Mouse (Mus musculus) heart, adult 8-10 months (tissue): ENCODE data around the gene Wdr95. TPM values are rescaled to one million over a fixed set of nuclear protein-coding genes. Genes with fewer than 3 reads are reported as not detected.
A peak's percentile ranks its signal among the peaks of the same experiment; 100 is the strongest.
"Not testable (repeated sequence)": the region's sequence is repeated elsewhere in the genome, so short reads cannot be mapped to it uniquely, and the experiment has no call there.

Source experiments
- DNase-seq: peaks from one replicate; pipeline ENCODE4 v3.0.0; 2022; ENCODE audit warnings: low spot score
- total RNA-seq, 4 experiments: library from RNA; stranded (reverse); gene quantifications; 2 replicates each; pipeline ENCODE4 v1.2.4; 2022

The Wdr95 gene
- total RNA-seq, 4 experiments from 2014 or later, result not detected

- no peak for DNase-seq
Measured at GRCm38 (mm10) chr5:149514890-149515289, 13.6 kb upstream of the Wdr95 start.

GRCm38 (mm10) chr5:149517116-149517515, 11.4 kb upstream of the Wdr95 start:
- no peak for DNase-seq

- no peak for DNase-seq
Measured at GRCm38 (mm10) chr5:149520806-149521205, 7.7 kb upstream of the Wdr95 start.

- no peak for DNase-seq
Measured at GRCm38 (mm10) chr5:149523856-149524241, 4.6 kb upstream of the Wdr95 start.

- peak; percentile 82 for DNase-seq
Measured at GRCm38 (mm10) chr5:149524242-149524858, 4.1 kb upstream of the Wdr95 start.

- DNase-seq, result no peak
Measured at GRCm38 (mm10) chr5:149525055-149525785, 3.3 kb upstream of the Wdr95 start.

- DNase-seq, result peak; percentile 35
Measured at GRCm38 (mm10) chr5:149526467-149526951, 2.0 kb upstream of the Wdr95 start.

- DNase-seq, result not testable (repeated sequence)
Measured at GRCm38 (mm10) chr5:149527292-149527691, 1.2 kb upstream of the Wdr95 start.

GRCm38 (mm10) chr5:149533847-149534246, 5.4 kb downstream of the Wdr95 start:
- no peak for DNase-seq

- no peak for DNase-seq
Measured at GRCm38 (mm10) chr5:149536005-149536404, 7.5 kb downstream of the Wdr95 start.

GRCm38 (mm10) chr5:149537796-149538511, 9.5 kb downstream of the Wdr95 start:
- no peak for DNase-seq

- no peak for DNase-seq
Measured at GRCm38 (mm10) chr5:149538531-149538930, 10.1 kb downstream of the Wdr95 start.

GRCm38 (mm10) chr5:149539051-149539450, 10.6 kb downstream of the Wdr95 start:
- no peak for DNase-seq

GRCm38 (mm10) chr5:149551179-149551578, 22.7 kb downstream of the Wdr95 start:
- no peak for DNase-seq

- DNase-seq, result no peak
Measured at GRCm38 (mm10) chr5:149552742-149553141, 24.3 kb downstream of the Wdr95 start.

GRCm38 (mm10) chr5:149553373-149553772, 24.9 kb downstream of the Wdr95 start:
- no peak for DNase-seq

GRCm38 (mm10) chr5:149554397-149554796, 25.9 kb downstream of the Wdr95 start:
- no peak for DNase-seq

- DNase-seq, result no peak
Measured at GRCm38 (mm10) chr5:149560903-149561588, 32.6 kb downstream of the Wdr95 start.

GRCm38 (mm10) chr5:149566026-149566425, 37.5 kb downstream of the Wdr95 start:
- DNase-seq, result no peak

- DNase-seq, result peak; percentile 86
Measured at GRCm38 (mm10) chr5:149566957-149567356, 38.5 kb downstream of the Wdr95 start.

- DNase-seq, result no peak
Measured at GRCm38 (mm10) chr5:149568993-149569392, 40.5 kb downstream of the Wdr95 start.

- DNase-seq, result peak; percentile 16
Measured at GRCm38 (mm10) chr5:149576977-149577376, 48.5 kb downstream of the Wdr95 start.
